Mouse (Mus musculus) liver, embryonic 14.5 days (tissue): ENCODE data around the gene Smarcb1. TPM values are rescaled to one million over a fixed set of nuclear protein-coding genes. Genes with fewer than 3 reads are reported as not detected.

Source experiments
- ATAC-seq: fragments of 200-750 bp; cut with Nextera tagmentation; 2 replicates; pipeline ENCODE4 v1.8.0; 2017; ENCODE audit warnings: moderate number of reproducible peaks, mild to moderate bottlenecking, moderate library complexity; ENCODE audit not compliant: insufficient read depth
- DNase-seq, 3 experiments: peaks; one replicate each; pipeline ENCODE4 v3.0.0-alpha.2; 2012 to 2013; ENCODE audit warnings: low read depth in 3 of 3, low spot score in 3 of 3
- H3K27ac ChIP-seq: fragments of 300-500 bp; sonication (generic); 2 replicates; pipeline ENCODE4 v1.5.1; 2014; ENCODE audit warnings: moderate library complexity, mild to moderate bottlenecking, control low read depth, inconsistent platforms
- H3K27me3 ChIP-seq: fragments of 300-500 bp; sonication (generic); 2 replicates; pipeline ENCODE4 v1.6.1; 2014; ENCODE audit warnings: mild to moderate bottlenecking, low read length, moderate library complexity; ENCODE audit not compliant: control insufficient read depth, insufficient read depth
- H3K36me3 ChIP-seq: fragments of 300-500 bp; sonication (generic); replicated peaks from 2 replicates; pipeline ENCODE4 v1.6.1; 2014; ENCODE audit warnings: low read depth; ENCODE audit not compliant: control insufficient read depth, insufficient read depth
- H3K4me1 ChIP-seq, 2 experiments: fragments of 200-500 bp in 1 of 2; fragments of 300-500 bp in 1 of 2; sonication (generic) in 1 of 2; replicated peaks; 2 replicates each; pipeline ENCODE4 v1.6.1; 2012 to 2014; ENCODE audit warnings: antibody characterized with exemption in 1 of 2, inconsistent platforms in 1 of 2, low read length in 1 of 2; ENCODE audit not compliant: control insufficient read depth in 2 of 2, insufficient read depth in 2 of 2
- H3K4me2 ChIP-seq: fragments of 300-500 bp; sonication (generic); 2 replicates; pipeline ENCODE4 v1.6.1; 2014; ENCODE audit warnings: low read depth, mild to moderate bottlenecking, control low read depth, moderate library complexity
- H3K4me3 ChIP-seq, 2 experiments: fragments of 200-500 bp in 1 of 2; fragments of 300-500 bp in 1 of 2; sonication (generic) in 1 of 2; 2 replicates each; pipeline ENCODE4 v1.5.1; 2012 to 2014; ENCODE audit warnings: low read depth in 2 of 2, low read length in 2 of 2, mild to moderate bottlenecking in 2 of 2, control low read depth in 1 of 2, inconsistent platforms in 1 of 2, moderate library complexity in 1 of 2; ENCODE audit not compliant: insufficient read depth in 1 of 2
- H3K9ac ChIP-seq: fragments of 300-500 bp; sonication (generic); replicated peaks from 2 replicates; pipeline ENCODE4 v1.6.1; 2014; ENCODE audit warnings: mild to moderate bottlenecking, control low read depth, moderate library complexity
- H3K9me3 ChIP-seq: fragments of 300-500 bp; sonication (generic); 2 replicates; pipeline ENCODE4 v1.6.1; 2016; ENCODE audit warnings: low read length, mixed read lengths; ENCODE audit not compliant: control insufficient read depth
- CTCF ChIP-seq: IDR thresholded peaks from 2 replicates; pipeline ENCODE4 v1.5.1; 2016; ENCODE audit warnings: antibody characterized with exemption, low read depth, control low read depth
- EP300 ChIP-seq: IDR thresholded peaks from 2 replicates; pipeline ENCODE4 v1.6.1; 2016; ENCODE audit warnings: antibody characterized with exemption, low read depth
- WGBS: fragments of 180-500 bp; shearing (Covaris S2); extraction: QIAGEN DNeasy Blood & Tissue Kit; methylation state at CpG from one replicate; pipeline ENCODE4 v1.1.7; 2014; ENCODE audit not compliant: insufficient replicate concordance; 5-methylcytosine and 5-hydroxymethylcytosine counted together
- polyA plus RNA-seq, 2 experiments: library from polyadenylated mRNA; depleted of rRNA in 1 of 2; stranded (reverse) in 1 of 2; unstranded in 1 of 2; fragments of >200 nt; fragmentation: Nextera tagmentation in 1 of 2; extraction: Ambion mirVana in 1 of 2; gene quantifications; 2 replicates each; pipeline versions ENCODE4 v1.2.1 to v1.2.3; 2012 to 2014

Gene Smarcb1
- polyA plus RNA-seq, 2 experiments = 28.5 to 47.7 TPM

DNA sequence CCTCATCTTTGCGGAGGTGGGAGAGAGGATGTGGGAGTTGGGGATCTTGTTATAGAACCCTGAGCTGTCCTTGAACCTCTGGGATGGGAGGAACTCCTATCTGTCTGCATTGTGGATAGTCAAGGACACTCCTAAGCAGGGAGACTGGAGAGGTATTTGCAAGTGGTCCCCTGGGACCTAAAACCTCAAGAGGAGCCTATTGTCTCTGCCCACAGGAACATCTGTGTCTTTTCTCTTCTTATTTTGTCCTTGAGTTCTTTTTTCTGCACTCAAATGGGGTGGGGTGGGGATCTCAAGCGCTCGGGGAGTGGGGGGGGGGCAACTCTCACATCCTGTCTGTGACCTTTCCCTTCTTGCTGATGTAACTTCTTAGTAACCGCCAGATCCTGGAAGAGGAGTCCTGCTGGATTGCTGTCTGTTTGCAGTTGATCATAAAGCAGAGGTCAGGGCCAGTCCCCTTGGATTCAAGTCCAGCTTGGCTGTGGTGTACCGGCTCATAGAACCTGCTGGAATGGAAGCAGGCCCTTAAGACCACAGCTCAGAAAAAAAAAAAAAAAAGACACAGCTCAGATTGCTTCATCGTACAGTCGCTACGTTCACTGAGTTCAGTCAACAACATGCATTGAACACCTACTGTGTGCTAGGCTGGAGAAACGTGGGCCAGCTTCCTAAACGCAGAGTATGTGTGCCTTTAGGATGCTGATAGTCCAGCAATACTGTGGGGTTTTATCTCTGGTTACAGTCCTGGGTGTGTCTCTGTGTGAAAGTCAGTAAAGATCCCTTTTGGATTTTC lies 16.6 kb upstream of the Smarcb1 start:
- Histone ChIP-seq H3K4me2 (peak overlapping the region; percentile 98), H3K4me1 (peaks cover 36 to 44% of the 10 kb centered on the region in 2 experiments), H3K4me3 (peak overlapping the region; percentile 62 to 80), H3K9ac (peak overlapping the region; percentile 72), H3K9me3 (no peaks in the 10 kb centered on the region), H3K27ac (peak overlapping the region; percentile 93), H3K36me3 (peaks cover 2% of the 10 kb centered on the region; the same call in 1 of the 2 replicates), H3K27me3 (peaks cover 2% of the 10 kb centered on the region)
- DNase-seq (peak; percentile 72 to 74 (median 73)), ATAC-seq (peak; percentile 64)
- WGBS = 37% methylated on average over 10 of the region's 10 CpGs
- TF ChIP-seq CTCF (no peak), EP300 (peak; percentile 84)

- Histone ChIP-seq H3K9me3 (no peaks in the 10 kb centered on the region), H3K27me3 (peaks cover 12% of the 10 kb centered on the region), H3K4me3 (peak overlapping the region; percentile 4 to 80), H3K9ac (peak overlapping the region; percentile 72), H3K4me1 (peaks cover 36 to 48% of the 10 kb centered on the region in 2 experiments), H3K4me2 (peak overlapping the region; percentile 98), H3K36me3 (peaks cover 2% of the 10 kb centered on the region; the same call in 1 of the 2 replicates), H3K27ac (peak overlapping the region; percentile 93)
- WGBS = 56% methylated on average over 18 of the region's 18 CpGs
- peak; percentile 17; the same call in 1 of the 2 replicates for TF ChIP-seq CTCF
- TF ChIP-seq EP300 = no peak
- no peak for DNase-seq
- ATAC-seq = no peak
Measured at GRCm38 (mm10) chr10:75936909-75937667, 15.7 kb upstream of the Smarcb1 start.

DNA sequence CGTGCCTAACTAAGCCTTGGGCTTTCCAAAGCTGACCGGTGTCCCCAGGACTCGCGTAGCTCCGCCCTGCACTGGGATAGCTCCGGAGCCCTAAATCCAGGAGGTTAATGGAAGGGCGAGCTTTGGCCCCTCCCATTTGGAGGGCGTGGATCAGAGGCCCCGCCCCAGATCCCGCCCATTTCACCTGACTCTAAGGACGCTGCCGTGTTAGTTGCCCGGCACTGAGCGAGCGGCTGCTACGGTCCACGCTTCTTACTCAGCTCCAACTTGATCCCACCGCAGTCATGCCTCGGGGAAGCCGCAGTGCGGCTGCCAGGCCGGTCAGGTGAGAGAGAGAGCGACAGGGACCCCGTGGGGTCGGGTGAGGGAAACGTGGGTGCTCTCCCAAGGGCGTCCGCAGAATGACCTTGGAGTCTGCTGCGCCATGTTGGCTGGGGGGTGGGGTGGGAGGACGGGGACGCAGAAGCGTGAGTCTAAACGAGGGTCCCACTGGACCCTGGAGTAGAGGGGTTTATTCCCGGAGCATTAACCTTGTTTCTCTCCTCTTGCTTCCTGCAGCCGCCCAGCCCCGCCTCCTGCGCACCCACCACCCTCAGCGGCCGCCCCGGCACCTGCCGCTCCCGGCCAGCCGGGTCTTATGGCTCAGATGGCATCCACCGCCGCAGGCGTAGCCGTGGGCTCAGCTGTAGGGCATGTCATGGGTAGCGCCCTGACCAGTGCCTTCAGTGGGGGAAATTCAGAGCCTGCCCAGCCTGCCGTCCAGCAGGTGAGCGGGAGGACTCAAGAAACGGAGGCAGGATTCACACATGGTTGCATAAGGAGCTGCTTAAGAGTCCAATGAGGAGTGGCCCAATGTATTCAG lies 14.5 kb upstream of the Smarcb1 start, which contains the start of gene Mmp11:
Mmp11 (minus strand) TSS at position 817 of the 862 bp plus-strand sequence.
- Histone ChIP-seq H3K9ac (peak within 1 kb of the TSS; percentile 72), H3K4me2 (peak within 1 kb of the TSS; percentile 98), H3K9me3 (no peaks in the 10 kb centered on the region), H3K27me3 (peaks cover 24% of the 10 kb centered on the region), H3K4me3 (peak within 1 kb of the TSS; percentile 72 to 80), H3K4me1 (peaks cover 36 to 49% of the 10 kb centered on the region in 2 experiments), H3K27ac (peak within 1 kb of the TSS; percentile 55), H3K36me3 (peaks cover 2% of the 10 kb centered on the region; the same call in 1 of the 2 replicates)
- DNase-seq (peak; percentile 80 to 85 (median 85)), ATAC-seq (peak; percentile 74)
- TF ChIP-seq EP300 = no peak
- TF ChIP-seq CTCF = no peak
- WGBS = 2% methylated on average over 51 of the region's 51 CpGs

- no peak overlapping the region for H3K27ac ChIP-seq
- 18% methylated on average over 1 of the region's 1 CpGs for WGBS
Measured at GRCm38 (mm10) chr10:75934991-75935390, 13.6 kb upstream of the Smarcb1 start.

More at GRCm38 (mm10) chr10:75934991-75935390, 13.6 kb upstream of the Smarcb1 start:
- H3K4me3 ChIP-seq = peak overlapping the region in 1 of 2 experiments; percentile 80; a peak in 1 of 4 replicates
- peaks cover 26 to 42% of the 10 kb centered on the region in 2 experiments for H3K4me1 ChIP-seq
- DNase-seq = no peak
- peaks cover 33% of the 10 kb centered on the region for H3K27me3 ChIP-seq
- TF ChIP-seq EP300 = no peak
- TF ChIP-seq CTCF = no peak
- peaks cover 2% of the 10 kb centered on the region; the same call in 1 of the 2 replicates for H3K36me3 ChIP-seq
- no peaks in the 10 kb centered on the region for H3K9me3 ChIP-seq
- ATAC-seq = no peak
- H3K9ac ChIP-seq = no peak overlapping the region; the same call in 1 of the 2 replicates
- H3K4me2 ChIP-seq = peak overlapping the region; percentile 98
